Mouse (Mus musculus): ENCODE data around the gene Fgf23.
A peak's percentile ranks its signal among the peaks of the same experiment; 100 is the strongest.

Gene Fgf23

GRCm38 (mm10) chr6:127114753-127115456 lies 42.2 kb downstream of the Fgf23 start:
- peak in 1 of 2 experiments; percentile 67 for DNase-seq (ENCODE audit: low spot score in 2 of 2)

- no peak for DNase-seq (ENCODE audit: low spot score in 2 of 2)
Measured at GRCm38 (mm10) chr6:127122221-127122806, 49.6 kb downstream of the Fgf23 start.

- DNase-seq (ENCODE audit: low spot score in 2 of 2), result no peak
Measured at GRCm38 (mm10) chr6:127122996-127123395, 50.3 kb downstream of the Fgf23 start.

GRCm38 (mm10) chr6:127123506-127123905 lies 50.8 kb downstream of the Fgf23 start:
- no peak for DNase-seq (ENCODE audit: low spot score in 2 of 2)

GRCm38 (mm10) chr6:127129659-127130058 lies 57.0 kb downstream of the Fgf23 start:
- DNase-seq (ENCODE audit: low spot score in 2 of 2), result no peak

GRCm38 (mm10) chr6:127130377-127130776 lies 57.7 kb downstream of the Fgf23 start:
- DNase-seq (ENCODE audit: low spot score in 2 of 2), result no peak
